Mouse (Mus musculus): ENCODE results near the gene Manbal.
A peak's percentile ranks its signal among the peaks of the same experiment; 100 is the strongest.

Gene Manbal

DNA sequence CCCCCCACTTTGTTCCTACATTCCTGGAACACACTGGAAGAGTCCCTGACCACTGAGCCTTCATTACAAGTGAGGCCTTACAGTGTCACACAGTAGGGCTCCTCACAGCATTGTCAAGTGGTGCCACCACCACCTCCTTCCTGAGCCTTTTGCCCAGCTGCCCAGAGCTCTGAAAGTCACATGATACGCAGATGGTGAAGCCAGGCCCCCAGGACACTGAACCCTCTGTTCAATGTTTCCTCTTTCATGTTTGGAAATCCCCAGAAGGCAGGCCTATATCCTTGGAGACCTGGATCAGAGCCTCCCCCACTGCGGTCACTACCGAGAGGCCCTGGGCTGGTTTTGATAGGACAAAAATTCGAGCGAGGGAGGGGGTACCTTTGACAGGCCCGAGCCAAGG, 49.8 kb downstream of the Manbal start:
- DNase-seq (ENCODE audit: low spot score), result peak; percentile 47

DNA sequence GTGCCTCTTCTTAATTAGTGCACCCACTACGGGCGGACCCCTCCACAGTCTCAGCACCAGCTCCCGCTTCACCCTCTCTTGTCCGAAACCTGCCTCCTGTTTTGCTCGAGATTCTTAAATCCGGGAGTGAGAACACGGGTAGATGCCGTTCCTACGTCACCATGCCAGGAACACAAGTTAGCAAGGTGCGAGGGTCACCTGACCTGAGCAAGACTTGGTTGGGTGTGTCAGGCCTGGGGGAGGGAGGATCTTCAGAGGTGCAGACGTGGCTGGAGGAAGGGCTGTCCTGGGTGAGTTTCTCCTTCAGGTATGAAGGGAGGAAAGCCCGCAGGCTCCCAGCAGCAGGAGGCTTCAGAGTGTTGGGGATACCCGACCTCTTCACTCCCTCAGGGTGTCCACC, 50.8 kb downstream of the Manbal start, which contains the start of gene Src:
Gene Src (plus strand): TSS at position 239 of the 400 bp plus-strand sequence.
- DNase-seq (ENCODE audit: low spot score), result no peak

DNA sequence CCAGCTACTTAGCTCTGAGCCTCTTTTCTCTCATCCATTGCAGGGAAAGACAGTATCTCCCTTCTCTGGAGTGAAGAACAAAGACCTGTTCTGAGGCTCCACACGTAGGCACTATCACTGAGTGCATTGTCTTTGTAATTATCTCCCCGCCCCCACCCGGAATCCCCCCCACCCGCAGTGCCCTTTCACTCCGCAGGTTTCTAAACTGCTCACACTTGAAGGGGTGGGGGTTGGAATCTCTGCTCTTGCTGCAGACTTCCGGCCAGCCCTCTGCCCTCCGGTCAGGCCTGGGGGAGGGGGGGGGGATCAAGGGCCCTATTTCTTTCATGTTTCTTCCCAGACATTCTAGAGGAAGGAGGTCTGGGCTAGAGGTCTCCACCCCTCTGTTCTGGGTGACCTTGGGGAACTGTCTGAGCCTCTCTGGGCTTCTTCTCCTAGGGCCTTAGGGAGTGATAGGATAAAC, 51.2 kb downstream of the Manbal start:
- no peak for DNase-seq (ENCODE audit: low spot score)

DNA sequence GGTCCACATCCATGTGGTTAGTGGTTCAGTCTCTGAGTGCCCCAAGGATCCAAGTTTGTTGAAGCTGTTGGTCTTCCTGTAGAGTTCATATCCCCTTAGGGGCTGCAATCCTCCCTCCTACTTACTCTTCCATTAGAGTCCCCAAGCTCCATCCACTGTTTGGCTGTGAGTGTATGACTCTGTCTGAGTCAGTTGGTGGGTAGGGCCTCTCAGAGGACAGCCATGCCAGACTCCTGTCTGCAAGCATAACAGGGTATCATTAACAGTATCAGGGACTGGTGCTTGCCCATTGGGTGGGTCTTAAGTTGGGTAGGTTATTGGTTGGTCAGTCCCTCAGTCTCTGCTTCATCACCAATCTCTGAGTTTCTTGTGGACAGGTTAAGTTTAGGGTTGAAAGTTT, 52.1 kb downstream of the Manbal start:
- no peak for DNase-seq (ENCODE audit: low spot score)

DNA sequence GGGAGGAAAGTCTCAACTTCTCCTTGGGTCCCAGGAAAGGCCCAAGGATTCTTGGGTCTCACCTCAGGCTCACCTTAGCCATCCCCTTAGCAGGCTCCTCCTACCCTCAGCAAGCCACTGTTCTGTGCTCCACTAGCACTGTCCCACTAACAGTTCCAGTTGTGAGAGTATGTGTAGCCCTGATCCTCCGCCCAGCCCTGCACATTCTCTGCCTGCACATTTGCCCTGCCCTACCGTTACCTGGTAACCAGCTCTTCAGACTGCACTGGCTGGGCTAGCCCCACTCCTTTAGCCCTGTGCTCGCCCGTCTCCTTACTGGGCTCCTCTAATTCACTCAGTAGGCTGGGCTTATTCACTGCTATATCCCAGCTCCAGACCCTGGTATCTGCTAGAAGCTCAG, 53.0 kb downstream of the Manbal start:
- no peak for DNase-seq (ENCODE audit: low spot score)

DNA sequence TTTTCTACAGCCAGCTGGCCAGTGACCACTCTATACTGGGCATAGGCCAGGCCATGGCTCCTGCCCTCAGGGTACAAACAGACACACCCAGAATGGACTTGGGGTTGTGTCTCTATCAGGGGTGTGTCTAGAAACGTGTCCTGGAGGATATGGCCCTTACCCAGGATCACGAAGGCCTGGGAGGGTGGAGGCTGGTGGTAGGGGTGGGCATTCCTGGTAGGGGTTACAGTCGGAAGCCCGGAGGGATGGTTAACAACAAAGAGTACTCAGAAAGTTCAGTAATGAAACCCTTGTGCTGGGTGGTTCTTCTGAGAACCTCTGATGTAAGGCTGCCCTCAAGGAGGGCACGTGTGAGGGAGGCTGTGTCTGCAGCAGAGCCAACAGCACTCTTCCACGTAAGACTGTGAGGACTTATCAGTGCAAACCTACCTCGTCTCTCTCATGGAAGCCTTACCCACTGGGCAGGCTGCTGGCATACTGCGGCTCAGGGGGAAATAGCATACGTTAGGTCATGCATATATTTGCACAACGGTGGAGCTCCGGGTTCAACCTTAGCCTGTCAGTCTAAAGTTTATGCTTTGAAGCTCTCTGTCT, 54.8 kb downstream of the Manbal start:
- DNase-seq (ENCODE audit: low spot score), result no peak

DNA sequence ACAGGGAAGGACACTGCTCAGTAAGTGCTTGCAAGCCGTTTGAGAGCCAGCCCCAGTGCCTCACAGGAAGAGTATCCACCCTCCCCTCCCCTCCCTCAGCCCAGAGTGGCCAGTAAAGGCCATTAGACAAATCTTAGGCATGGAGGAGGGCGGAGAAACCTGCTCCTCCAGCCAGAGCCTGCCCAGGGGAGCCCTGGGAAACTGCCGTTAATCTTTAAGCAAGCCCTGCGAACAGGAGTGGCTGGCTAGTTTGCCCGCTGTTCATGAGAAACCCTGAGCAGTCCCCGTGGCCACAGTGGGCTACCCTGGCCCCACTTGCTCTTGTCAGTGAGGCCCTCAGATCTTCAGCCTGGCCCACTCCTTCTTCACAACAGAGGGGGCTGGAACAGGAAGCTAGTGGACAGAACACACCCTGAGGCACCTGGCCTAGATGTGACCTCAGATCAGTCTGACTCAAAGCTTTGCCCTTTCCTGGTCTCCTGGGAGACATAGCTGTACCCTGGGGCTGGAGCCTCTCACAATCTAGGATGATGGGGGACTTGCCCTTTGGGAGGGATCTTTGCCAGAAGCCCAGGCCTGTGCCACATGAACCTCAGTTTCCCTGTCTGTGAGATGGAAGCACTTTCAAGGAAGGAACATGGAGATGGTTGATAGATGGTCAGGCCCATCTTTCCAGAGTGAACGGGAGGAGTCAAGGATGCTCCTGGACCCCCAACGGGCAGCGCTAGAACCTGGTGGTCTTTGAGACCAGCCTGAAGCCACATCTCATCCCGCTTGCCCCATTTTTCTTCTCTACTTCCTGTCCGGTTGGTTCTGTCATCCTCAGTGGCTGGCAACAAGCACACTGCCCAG, 55.7 kb downstream of the Manbal start:
- DNase-seq (ENCODE audit: low spot score), result no peak

DNA sequence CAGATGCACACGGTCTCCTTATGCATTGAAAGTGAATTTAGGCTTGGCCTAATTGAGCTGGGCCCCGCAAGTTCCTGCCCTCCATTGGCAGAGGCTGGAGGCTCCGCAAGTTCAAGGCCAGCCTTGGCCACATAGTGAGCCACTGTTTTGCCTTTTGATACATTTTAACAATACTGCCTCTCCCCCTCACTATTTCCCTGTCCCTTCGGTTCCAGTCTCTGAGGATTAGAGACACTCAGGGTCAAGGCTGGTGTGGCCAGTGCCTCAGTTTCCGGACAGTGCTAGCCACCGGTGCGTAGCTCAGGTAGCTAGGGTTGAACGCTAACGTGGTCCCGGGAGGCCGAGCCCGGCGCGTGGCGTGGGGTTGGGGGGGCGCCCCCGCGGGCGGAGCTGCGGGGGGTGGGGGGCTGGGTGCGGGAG, 56.3 kb downstream of the Manbal start:
- no peak for DNase-seq (ENCODE audit: low spot score)

DNA sequence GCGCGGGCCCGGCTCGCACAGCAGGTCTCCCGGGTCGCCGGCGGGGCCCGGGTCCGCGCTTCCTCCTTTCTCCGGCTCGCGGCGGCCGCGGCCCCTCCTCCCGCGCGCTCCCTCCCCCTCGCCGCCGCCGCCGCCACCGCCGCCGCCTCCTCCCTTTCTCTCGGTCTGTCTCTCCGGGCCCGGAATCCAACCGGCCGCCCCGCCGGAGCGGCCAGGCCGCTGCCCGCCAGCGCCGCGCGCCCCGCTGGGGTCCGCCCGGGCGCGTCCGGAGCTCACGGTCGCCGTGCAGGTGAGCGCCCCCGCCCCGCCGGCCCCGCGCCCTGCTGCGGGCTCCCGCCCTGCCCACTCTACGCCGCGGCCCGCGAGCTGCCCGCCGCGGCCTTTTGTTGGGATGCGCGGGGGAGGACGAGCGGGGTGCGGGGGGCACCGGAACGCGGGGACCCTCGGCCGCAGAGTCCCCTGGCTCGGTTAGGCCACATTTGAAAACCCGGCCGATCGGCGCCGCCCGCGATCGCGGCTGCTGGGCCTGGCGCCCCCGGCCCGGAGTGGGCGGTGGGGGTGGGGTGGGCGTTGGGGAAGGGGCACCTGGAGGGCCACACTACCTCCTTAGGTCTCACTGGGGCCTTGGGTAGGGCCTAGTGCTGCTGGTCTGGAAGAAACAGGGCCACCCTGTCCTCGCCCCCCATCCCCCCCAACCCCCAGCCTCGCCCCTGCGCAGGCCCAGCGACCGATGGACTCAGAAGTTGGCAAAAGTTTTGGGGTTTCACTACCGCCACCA, 56.9 kb downstream of the Manbal start:
- peak; percentile 50 for DNase-seq (ENCODE audit: low spot score)

DNA sequence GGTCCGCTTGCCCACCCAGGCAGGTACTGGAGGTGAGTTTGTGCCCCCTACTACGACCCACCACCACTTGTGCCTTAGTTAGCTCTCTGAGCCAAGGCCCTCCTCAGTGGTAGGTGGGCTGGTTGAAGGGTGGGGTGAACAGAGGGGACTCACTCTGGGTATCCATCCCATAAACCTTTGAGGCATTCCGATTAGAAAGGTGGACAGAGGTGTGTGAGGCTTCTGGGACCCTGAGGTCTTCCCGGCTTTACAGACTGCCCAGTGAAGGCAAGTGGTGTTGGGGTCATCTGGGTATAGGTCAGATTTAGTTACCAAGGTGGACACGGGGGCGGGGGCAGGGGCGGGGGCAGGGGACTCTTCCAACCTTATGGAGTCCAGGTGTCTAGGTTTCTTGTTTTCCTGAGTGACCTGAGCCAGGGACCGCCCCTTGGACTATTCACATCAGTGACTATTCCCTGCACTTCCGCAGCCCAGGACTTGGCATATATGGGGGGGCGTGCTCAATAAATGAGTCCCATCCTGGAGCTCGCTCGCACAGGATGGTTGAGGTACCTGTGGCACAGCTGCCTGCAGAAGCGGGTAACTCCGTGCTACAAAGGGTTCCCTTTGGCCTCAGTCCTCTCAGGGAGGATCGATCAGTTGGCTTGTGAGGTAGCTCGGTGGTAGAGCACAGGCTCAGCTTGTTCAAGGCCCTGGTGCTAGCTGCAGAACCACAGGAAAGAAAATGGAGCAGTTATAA, 57.7 kb downstream of the Manbal start:
- no peak for DNase-seq (ENCODE audit: low spot score)

DNA sequence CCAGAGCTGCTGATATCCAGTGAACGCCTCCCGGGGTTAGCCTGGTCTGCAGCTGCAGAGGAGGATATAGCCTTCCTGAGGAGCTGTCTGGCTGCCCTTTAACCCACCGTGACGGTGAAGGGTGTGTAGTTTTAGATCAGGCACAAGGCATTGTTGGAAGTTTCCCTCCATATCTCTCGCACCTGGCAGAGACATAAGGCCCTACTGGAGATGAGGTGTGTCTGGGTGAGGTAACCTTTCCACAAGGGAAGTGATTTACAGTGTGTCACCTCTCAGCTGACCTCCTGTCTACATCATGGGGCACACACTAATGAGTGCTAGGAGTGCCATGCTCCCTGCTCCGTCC, 58.2 kb downstream of the Manbal start:
- DNase-seq (ENCODE audit: low spot score), result no peak

DNA sequence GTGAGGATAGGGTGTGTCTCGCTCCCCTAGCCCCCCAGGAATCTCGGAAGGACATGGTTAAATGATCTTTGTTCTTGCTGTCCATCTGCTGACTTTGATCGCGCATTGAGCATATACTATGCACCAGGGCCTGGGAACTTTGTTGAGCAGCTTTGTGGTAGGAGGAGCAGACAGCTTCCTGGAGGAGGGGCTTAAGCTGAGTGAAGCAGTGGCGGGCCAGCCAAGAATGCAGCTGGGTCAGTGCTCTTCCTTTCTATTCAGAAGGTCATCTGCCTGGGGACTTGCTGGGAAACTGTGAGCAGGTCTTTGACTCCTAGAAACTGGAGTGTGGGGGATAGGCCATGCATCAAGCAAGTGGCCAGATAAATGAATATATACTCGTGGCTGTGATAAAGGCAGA, 58.8 kb downstream of the Manbal start:
- DNase-seq (ENCODE audit: low spot score), result no peak

DNA sequence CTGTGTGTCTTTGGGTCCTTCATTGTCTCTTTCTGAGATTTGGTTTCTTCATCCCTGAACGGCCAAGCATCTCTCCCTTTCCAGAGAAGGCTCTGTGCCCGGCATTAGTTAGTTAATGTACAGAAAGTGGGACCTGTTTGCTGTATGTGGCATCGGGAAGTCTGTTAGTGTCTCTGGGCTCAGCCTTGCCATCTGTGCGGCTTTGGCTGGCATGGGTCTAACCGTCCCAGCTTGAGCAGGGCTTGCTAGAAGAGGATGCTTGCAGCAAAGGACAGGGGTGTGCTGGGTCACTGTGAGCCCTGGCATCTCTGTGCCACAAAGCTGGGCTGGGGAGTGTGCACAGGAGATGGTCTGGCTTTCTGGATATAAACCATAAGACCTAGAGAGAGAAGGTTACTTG, 59.8 kb downstream of the Manbal start:
- DNase-seq (ENCODE audit: low spot score), result no peak

DNA sequence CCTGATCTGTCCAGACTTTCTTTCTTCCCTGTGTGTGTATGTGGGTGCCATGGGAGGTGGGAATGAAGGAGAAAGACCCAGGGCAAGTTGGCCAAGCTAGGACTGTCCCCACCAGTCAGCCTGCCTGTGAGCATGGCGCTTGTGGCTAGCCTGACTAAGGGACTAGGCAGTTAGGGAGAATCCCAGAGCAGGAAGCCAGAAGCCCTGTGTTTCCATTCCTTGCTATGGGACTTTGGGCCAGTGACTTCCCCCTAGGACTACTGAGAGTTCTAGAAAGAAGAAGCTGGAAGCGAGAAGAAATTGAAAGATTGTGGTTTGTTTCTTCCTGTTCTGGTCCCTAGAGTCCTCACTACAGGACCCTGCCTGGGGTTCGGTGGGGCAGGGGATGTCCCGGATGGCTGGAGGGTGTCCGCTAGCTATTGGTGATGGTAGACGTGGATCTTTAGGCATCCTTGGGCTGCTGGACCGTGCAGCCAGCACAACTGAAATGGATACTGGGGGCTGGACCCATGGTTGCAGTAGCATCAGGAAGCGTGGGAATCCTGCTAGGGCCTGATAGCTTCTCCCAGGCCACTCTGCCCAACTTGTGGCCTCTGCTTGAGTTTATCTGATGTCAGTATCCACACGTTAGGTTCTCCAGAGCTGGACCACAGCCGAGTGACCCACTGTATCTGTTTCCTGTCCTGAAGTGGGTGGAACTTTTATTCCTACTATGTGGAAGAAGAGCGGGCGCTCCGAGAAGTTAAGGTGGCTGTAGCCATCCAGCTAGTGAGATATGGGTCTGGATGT, 61.2 kb downstream of the Manbal start:
- DNase-seq (ENCODE audit: low spot score), result no peak

DNA sequence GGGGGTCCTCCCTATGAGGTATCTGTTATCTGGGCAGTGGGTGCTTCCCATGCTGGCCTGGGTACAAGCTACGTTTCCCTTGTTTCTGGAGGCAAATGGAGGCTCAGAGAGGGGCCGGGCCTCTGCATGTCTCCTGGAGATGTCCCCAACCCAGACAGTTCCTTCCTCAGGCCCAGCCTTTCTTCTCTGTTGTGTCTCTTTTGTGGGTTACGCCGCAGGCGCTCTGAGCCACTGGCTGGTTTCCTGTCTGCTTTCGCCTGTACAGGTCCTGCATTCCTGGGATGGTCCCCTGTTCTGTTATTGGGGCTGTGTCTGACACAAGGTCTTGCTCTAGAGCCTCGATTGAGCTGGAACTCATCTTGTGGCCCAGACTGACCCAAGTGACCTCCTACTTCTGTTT, 62.3 kb downstream of the Manbal start:
- no peak for DNase-seq (ENCODE audit: low spot score)

DNA sequence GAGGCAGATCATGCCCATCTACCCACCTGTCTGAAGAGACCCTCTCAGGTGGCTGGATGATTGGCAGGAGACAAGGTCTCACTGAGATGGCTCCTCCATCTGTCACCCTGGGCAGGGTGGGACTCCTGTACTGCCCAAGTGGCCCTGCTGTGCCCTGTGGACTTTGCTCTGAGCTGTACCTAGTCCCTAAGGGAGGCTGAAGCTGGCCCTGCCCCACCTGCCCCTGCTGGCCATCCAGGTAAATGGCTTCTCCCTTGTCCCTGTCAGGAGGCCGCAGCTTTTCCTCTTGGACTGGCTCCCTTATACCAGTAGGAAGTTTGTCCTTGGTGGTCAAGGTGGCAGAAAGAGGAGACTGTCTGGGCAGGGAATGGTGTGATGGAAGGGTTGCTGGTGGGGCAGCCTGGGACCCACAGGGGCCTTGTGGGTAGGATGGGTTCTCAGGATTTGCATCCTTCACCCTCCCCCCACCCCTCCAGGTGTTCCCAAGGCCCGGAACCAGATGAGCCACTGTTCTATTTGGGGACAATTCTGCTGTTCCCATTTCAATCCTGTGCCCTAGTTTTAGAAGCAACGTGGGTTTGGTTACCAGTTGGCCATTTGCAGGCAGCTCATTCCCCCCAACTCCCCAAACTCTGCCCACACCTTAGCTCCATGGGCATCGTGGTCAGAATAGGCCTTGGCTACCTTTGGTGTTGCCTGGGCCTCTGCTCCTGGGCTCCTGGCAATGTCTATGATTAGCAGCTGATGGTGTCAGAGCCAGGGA, 63.5 kb downstream of the Manbal start:
- DNase-seq (ENCODE audit: low spot score), result no peak

DNA sequence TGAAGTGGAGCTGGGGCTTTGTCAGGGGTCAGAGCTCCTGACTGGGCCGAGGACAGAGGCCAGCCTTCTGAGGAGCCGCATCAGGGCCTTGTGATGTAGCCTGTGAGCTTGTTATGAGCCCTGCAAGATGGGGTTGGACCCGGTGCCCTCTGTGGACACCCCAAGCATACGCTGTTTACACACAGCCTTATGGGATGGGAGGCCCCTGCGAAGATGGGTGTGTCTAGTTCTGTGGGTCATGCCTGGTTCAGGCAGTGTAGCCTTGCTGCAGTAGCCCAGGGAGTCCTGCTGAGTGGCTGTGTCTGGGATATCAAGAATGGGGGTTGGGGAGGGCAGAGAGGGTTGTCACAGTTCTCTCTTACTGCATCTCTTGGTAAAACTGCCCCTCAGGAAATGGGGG, 64.5 kb downstream of the Manbal start:
- no peak for DNase-seq (ENCODE audit: low spot score)

DNA sequence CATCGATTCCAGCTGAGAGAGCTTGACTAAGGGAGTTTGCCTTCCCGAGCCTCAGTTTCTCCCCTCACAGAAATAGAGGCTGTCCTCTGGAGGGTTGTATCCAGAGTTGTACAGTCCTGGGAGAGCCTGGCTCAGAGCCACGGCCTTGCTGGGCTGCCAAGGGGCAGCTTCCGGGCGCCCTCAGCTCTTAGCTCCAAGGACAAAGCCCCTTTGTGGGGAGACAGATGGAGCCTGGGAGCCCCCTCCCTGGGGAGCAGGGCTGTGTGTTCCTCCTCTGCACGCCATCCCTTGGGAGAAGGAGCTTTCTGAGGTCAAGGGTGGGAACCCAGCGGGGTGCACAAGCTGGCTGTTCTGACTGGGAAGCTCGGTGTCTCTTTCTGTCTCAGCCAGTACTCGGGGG, 65.1 kb downstream of the Manbal start:
- DNase-seq (ENCODE audit: low spot score), result peak; percentile 70

DNA sequence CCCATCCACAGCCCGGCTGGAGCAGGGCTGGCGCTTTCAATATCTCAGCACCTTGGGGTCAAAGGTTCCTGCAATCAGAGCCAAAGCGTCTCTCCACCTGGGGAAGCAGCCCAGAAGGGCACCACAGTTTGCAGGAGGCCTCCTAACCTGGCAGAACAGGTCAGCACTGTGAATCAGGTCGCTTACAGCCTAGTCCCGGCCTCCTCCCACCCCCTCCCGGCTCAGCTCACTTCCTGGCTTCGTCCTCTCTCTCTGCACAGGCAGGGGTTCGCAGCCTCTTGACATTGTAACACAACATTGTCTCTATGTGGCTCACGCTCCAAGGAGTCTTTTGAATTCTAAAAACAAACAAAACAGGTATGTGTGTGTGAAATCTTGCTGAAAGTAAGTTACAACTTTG, 66.6 kb downstream of the Manbal start:
- DNase-seq (ENCODE audit: low spot score), result no peak

DNA sequence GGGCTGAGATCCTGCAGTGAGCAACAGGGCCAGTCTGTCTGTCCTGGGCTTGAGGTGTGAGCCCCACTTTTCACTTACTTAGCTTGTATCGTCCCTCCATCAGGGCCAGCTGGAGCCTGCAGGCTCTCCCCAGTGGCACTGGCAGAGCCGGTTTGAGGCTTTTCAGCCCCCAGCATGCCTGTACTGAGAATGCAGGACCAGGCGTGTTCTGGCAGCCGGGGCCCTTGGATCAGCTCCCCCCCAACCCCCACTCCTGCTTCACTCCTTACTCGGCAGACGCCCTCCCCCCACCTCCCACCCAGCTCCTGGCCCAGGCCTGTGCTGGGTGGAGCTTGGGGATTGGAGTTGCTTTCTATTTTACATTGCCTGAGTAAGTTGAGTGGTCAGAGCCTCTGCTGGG, 67.1 kb downstream of the Manbal start:
- peak; percentile 79 for DNase-seq (ENCODE audit: low spot score)

DNA sequence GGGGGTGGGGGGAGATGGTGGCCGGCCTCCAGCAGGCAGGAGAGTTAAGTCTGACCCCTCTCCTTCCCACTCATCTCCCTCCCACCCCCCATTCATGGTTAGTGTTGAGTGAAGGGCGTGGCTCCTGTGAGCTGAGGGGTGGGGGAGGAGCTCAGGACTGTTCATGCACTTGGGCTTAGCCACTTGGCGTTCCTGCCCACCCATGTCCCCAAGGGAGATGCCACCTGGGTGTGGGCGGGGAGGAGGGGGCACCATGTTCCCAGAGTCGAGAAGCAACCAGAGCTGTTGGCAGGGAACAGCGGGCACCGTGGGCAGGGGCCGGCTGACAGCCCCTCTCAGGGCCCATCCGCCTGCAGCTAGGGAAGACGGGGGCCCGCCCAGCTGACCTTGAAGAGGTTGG, 69.1 kb downstream of the Manbal start:
- DNase-seq (ENCODE audit: low spot score), result peak; percentile 54

All from layer of hippocampus, adult 11-12 months (tissue).